Mouse (Mus musculus): ENCODE results near the gene Zc2hc1c. TPM values are rescaled to one million over a fixed set of nuclear protein-coding genes. Genes with fewer than 3 reads are reported as not detected.
A peak's percentile ranks its signal among the peaks of the same experiment; 100 is the strongest.

The Zc2hc1c gene
- total and polyA plus RNA-seq, 3 experiments = 0.04 to 0.39 TPM; not detected in 1

GRCm38 (mm10) chr12:85280105-85280844 is 8.1 kb upstream of the Zc2hc1c start (continued):
- TF ChIP-seq CHD2 (IDR thresholded peaks at IDR 0.05; ENCODE audit: low read length) = peak; percentile 87
- peak; percentile 59; the same call in 1 of the 2 replicates for TF ChIP-seq TBP (IDR thresholded peaks at IDR 0.05; ENCODE audit: low read depth, low read length)
- TF ChIP-seq NRF1 (IDR thresholded peaks at IDR 0.05; ENCODE audit: insufficient read depth, low read depth, low read length, poor library complexity, severe bottlenecking) = 0 out of 2 replicates have a peak, but pooled peaks have one; percentile 19
- no peak for TF ChIP-seq GATA1 (IDR thresholded peaks at IDR 0.05; ENCODE audit: low read depth, low read length)
- TF ChIP-seq TCF12 (IDR thresholded peaks at IDR 0.05; ENCODE audit: low read depth, low read length) = peak; percentile 73
- no peak for TF ChIP-seq TAL1 (IDR thresholded peaks at IDR 0.05; ENCODE audit: low read length)
- TF ChIP-seq CHD1 (IDR thresholded peaks at IDR 0.05; ENCODE audit: low read depth, low read length) = peak; percentile 42; the same call in 1 of the 2 replicates
- peak; percentile 98 for TF ChIP-seq MYB (IDR thresholded peaks at IDR 0.05; ENCODE audit: low read depth, low read length)
- no peak for TF ChIP-seq ZC3H11A (IDR thresholded peaks at IDR 0.05; ENCODE audit: low read depth, low read length)
- TF ChIP-seq E2F4 (IDR thresholded peaks at IDR 0.05; ENCODE audit: borderline replicate concordance, low read depth, low read length) = no peak
- peak; percentile 85 for TF ChIP-seq ZMIZ1 (IDR thresholded peaks at IDR 0.05; ENCODE audit: low read depth, low read length)
- TF ChIP-seq UBTF (IDR thresholded peaks at IDR 0.05; ENCODE audit: borderline replicate concordance, insufficient read depth, low read depth, low read length) = no peak

- DNase-seq (ENCODE audit: low read depth, low spot score) = peak; percentile 81
- peaks cover 5% of the 10 kb centered on the region; the same call in 1 of the 2 replicates for H3K79me2 ChIP-seq (ENCODE audit: control insufficient read depth, insufficient read depth, low read length, poor library complexity)
- H3K36me3 ChIP-seq (ENCODE audit: control insufficient read depth in 1 of 2, insufficient read depth in 2 of 2, low read length in 2 of 2) = peaks cover 0 to 20% of the 10 kb centered on the region in 2 experiments; a peak in 2 of 4 replicates
- peak overlapping the region; percentile 22 for H3K27ac ChIP-seq (ENCODE audit: control insufficient read depth, low read depth, low read length)
- H3K27me3 ChIP-seq (ENCODE audit: control insufficient read depth in 1 of 2, insufficient read depth in 2 of 2, low read length in 2 of 2) = no peaks in the 10 kb centered on the region
- H3K4me3 ChIP-seq (ENCODE audit: control insufficient read depth in 1 of 2, insufficient read depth in 1 of 2, low read depth in 2 of 2, low read length in 2 of 2) = peak overlapping the region; percentile 61 to 74
- peak overlapping the region; percentile 66 for H3K9ac ChIP-seq (ENCODE audit: control insufficient read depth, low read depth, low read length, poor library complexity, severe bottlenecking)
- H3K9me3 ChIP-seq (replicated peaks; ENCODE audit: insufficient read depth, low read length) = no peaks in the 10 kb centered on the region
- H3K4me1 ChIP-seq (ENCODE audit: control insufficient read depth in 1 of 2, insufficient read depth in 2 of 2, low read length in 2 of 2) = peaks cover 12 to 25% of the 10 kb centered on the region in 2 experiments
- TF ChIP-seq CHD2 (IDR thresholded peaks at IDR 0.05; ENCODE audit: low read length) (no peak), TAL1 (IDR thresholded peaks at IDR 0.05; ENCODE audit: low read length) (peak; percentile 75), RAD21 (IDR thresholded peaks at IDR 0.05; ENCODE audit: low read depth, low read length) (no peak), JUND (IDR thresholded peaks at IDR 0.05; ENCODE audit: low read depth, low read length) (no peak), KAT2A (conservative IDR thresholded peaks at IDR 0.05; ENCODE audit: low read depth, low read length) (no peak; the same call in 1 of the 2 replicates), SMC3 (IDR thresholded peaks at IDR 0.05; ENCODE audit: low read depth, low read length) (no peak), MAX (IDR thresholded peaks at IDR 0.05; ENCODE audit: low read length) (peak; percentile 48), EP300 (IDR thresholded peaks at IDR 0.05; ENCODE audit: low read depth in 1 of 2, low read length in 2 of 2) (peak; percentile 42 to 72), MXI1 (IDR thresholded peaks at IDR 0.05; ENCODE audit: low read depth, low read length) (peak; percentile 95), TBP (IDR thresholded peaks at IDR 0.05; ENCODE audit: low read depth, low read length) (no peak), MYC (IDR thresholded peaks at IDR 0.05; ENCODE audit: low read depth, low read length) (no peak), HCFC1 (IDR thresholded peaks at IDR 0.05; ENCODE audit: low read depth, low read length) (0 out of 2 replicates have a peak, but pooled peaks have one; percentile 36), USF1 (IDR thresholded peaks at IDR 0.05; ENCODE audit: low read depth, low read length) (no peak), CHD1 (IDR thresholded peaks at IDR 0.05; ENCODE audit: low read depth, low read length) (no peak), ZC3H11A (IDR thresholded peaks at IDR 0.05; ENCODE audit: low read depth, low read length) (no peak), USF2 (IDR thresholded peaks at IDR 0.05; ENCODE audit: borderline replicate concordance in 1 of 2, insufficient read depth in 1 of 2, low read depth in 1 of 2, low read length in 2 of 2) (no peak), RCOR1 (IDR thresholded peaks at IDR 0.05; ENCODE audit: low read depth, low read length) (peak; percentile 35; the same call in 1 of the 2 replicates), MAFK (IDR thresholded peaks at IDR 0.05; ENCODE audit: borderline replicate concordance, low read depth, low read length) (no peak), ZKSCAN1 (IDR thresholded peaks at IDR 0.05; ENCODE audit: low read depth, low read length) (no peak), ZMIZ1 (IDR thresholded peaks at IDR 0.05; ENCODE audit: low read depth, low read length) (no peak), MYB (IDR thresholded peaks at IDR 0.05; ENCODE audit: low read depth, low read length) (0 out of 2 replicates have a peak, but pooled peaks have one; percentile 8), ETS1 (IDR thresholded peaks at IDR 0.05; ENCODE audit: low read depth, low read length) (peak; percentile 46; the same call in 1 of the 2 replicates), BHLHE40 (IDR thresholded peaks at IDR 0.05; ENCODE audit: borderline replicate concordance, low read depth, low read length) (peak; percentile 35; the same call in 1 of the 2 replicates), TCF12 (IDR thresholded peaks at IDR 0.05; ENCODE audit: low read depth, low read length) (peak; percentile 40; the same call in 1 of the 2 replicates), E2F4 (IDR thresholded peaks at IDR 0.05; ENCODE audit: borderline replicate concordance, low read depth, low read length) (no peak), NELFE (IDR thresholded peaks at IDR 0.05; ENCODE audit: low read depth, low read length) (0 out of 2 replicates have a peak, but pooled peaks have one; percentile 19)
Observed at GRCm38 (mm10) chr12:85280845-85281651, 7.3 kb upstream of the Zc2hc1c start.
